Mouse (Mus musculus) liver, postnatal 0 days (tissue): ENCODE measurements at regions not wholly inside any gene's neighbourhood (a gene's known extent, or its start where the extent isn't known, plus 50 kb on each side); places are given as distances from the start of the nearest gene placed in this dataset.

Experiments used
- CTCF ChIP-seq: sonication (generic); IDR thresholded peaks from 2 replicates; pipeline ENCODE4 v1.5.1; 2016; ENCODE audit warnings: antibody characterized with exemption, low read depth
- EP300 ChIP-seq: IDR thresholded peaks from 2 replicates; pipeline ENCODE4 v1.6.1; 2016; ENCODE audit warnings: antibody characterized with exemption, low read depth, mild to moderate bottlenecking

DNA sequence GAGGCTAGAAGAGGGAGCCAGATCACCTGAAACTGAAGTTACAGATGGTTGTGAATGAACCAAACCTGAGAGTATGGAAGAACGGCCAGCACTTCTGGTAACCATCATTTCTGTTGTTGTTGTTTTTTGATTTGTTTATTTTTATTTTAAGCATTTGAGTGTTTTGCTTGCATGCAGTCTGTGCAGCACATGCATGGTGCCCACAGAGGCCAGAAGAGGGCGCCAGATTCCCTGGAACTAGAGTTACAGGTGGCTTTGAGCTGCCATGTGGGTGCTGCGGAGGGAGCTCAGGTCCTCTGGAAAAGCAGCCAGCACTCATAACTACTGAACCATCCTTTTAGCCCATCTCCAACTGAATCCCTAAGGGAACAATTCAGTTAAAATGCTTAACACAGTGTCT is 159.7 kb downstream of the Gpat3 start:
- no peak for TF ChIP-seq EP300
- peak; percentile 28 for TF ChIP-seq CTCF
